Mouse (Mus musculus): Measurements from ENCODE around the gene Oas1e. TPM values are rescaled to one million over a fixed set of nuclear protein-coding genes. Genes with fewer than 3 reads are reported as not detected.
"Not testable (repeated sequence)": the region's sequence is repeated elsewhere in the genome, so short reads cannot be mapped to it uniquely, and the experiment has no call there.

The Oas1e gene
- polyA plus RNA-seq, 1 experiment from 2014 or later: not detected

GRCm38 (mm10) chr5:120806458-120806857, 11.1 kb upstream of the Oas1e start:
- 86% methylated on average over 1 of the region's 1 CpGs for WGBS
- Histone ChIP-seq H3K4me3 (no peak overlapping the region), H3K36me3 (no peaks in the 10 kb centered on the region), H3K4me2 (no peak overlapping the region), H3K27me3 (no peaks in the 10 kb centered on the region), H3K9me3 (no peaks in the 10 kb centered on the region), H3K4me1 (0 out of 2 replicates have a peak, but pooled peaks cover 1% of the 10 kb centered on the region), H3K9ac (no peak overlapping the region), H3K27ac (no peak overlapping the region)
- no peak for ATAC-seq (ENCODE audit: insufficient number of reproducible peaks, insufficient read depth, low FRiP score, low TSS enrichment, low read depth)

GRCm38 (mm10) chr5:120803596-120803995, 8.3 kb upstream of the Oas1e start:
- no peak for ATAC-seq (ENCODE audit: insufficient number of reproducible peaks, insufficient read depth, low FRiP score, low TSS enrichment, low read depth)
- H3K4me2 ChIP-seq: no peak overlapping the region
- no peak overlapping the region for H3K9ac ChIP-seq
- 66% methylated on average over 2 of the region's 2 CpGs for WGBS
- H3K27ac ChIP-seq: peak overlapping the region; percentile 62; the same call in 1 of the 2 replicates
- no peaks in the 10 kb centered on the region for H3K27me3 ChIP-seq
- H3K9me3 ChIP-seq: no peaks in the 10 kb centered on the region
- H3K4me3 ChIP-seq: no peak overlapping the region
- no peaks in the 10 kb centered on the region for H3K4me1 ChIP-seq
- H3K36me3 ChIP-seq: no peaks in the 10 kb centered on the region

GRCm38 (mm10) chr5:120798943-120799342, 3.6 kb upstream of the Oas1e start:
- H3K36me3 ChIP-seq; H3K4me2 ChIP-seq; H3K4me3 ChIP-seq; H3K9me3 ChIP-seq; H3K4me1 ChIP-seq; H3K27ac ChIP-seq; H3K27me3 ChIP-seq; ATAC-seq (ENCODE audit: insufficient number of reproducible peaks, insufficient read depth, low FRiP score, low TSS enrichment, low read depth); H3K9ac ChIP-seq: not testable (repeated sequence)
- 39% methylated on average over 1 of the region's 2 CpGs for WGBS

- not testable (repeated sequence) for H3K9me3 ChIP-seq; H3K36me3 ChIP-seq; H3K27me3 ChIP-seq; H3K4me1 ChIP-seq; H3K27ac ChIP-seq; H3K4me2 ChIP-seq; ATAC-seq (ENCODE audit: insufficient number of reproducible peaks, insufficient read depth, low FRiP score, low TSS enrichment, low read depth); H3K4me3 ChIP-seq; H3K9ac ChIP-seq
- 74% methylated on average over 5 of the region's 5 CpGs for WGBS
Observed at GRCm38 (mm10) chr5:120798147-120798546, 2.8 kb upstream of the Oas1e start.

- H3K4me3 ChIP-seq: no peak overlapping the region
- no peaks in the 10 kb centered on the region for H3K9me3 ChIP-seq
- H3K9ac ChIP-seq: no peak overlapping the region
- H3K27me3 ChIP-seq: peaks cover 15% of the 10 kb centered on the region; the same call in 1 of the 2 replicates
- no peaks in the 10 kb centered on the region for H3K36me3 ChIP-seq
- WGBS: 32% methylated on average over 2 of the region's 2 CpGs
- no peaks in the 10 kb centered on the region for H3K4me1 ChIP-seq
- ATAC-seq (ENCODE audit: insufficient number of reproducible peaks, insufficient read depth, low FRiP score, low TSS enrichment, low read depth): no peak
- H3K27ac ChIP-seq: no peak overlapping the region
- H3K4me2 ChIP-seq: no peak overlapping the region
Observed at GRCm38 (mm10) chr5:120793043-120793442, 2.3 kb downstream of the Oas1e start.

- Histone ChIP-seq H3K4me2 (no peak overlapping the region), H3K9ac (no peak overlapping the region), H3K4me1 (no peaks in the 10 kb centered on the region), H3K36me3 (no peaks in the 10 kb centered on the region), H3K4me3 (no peak overlapping the region), H3K27ac (no peak overlapping the region), H3K27me3 (peaks cover 15% of the 10 kb centered on the region; the same call in 1 of the 2 replicates), H3K9me3 (no peaks in the 10 kb centered on the region)
- ATAC-seq (ENCODE audit: insufficient number of reproducible peaks, insufficient read depth, low FRiP score, low TSS enrichment, low read depth): no peak
- 68% methylated on average over 3 of the region's 3 CpGs for WGBS
Observed at GRCm38 (mm10) chr5:120787042-120787441, 8.3 kb downstream of the Oas1e start.

- Histone ChIP-seq H3K9me3 (no peaks in the 10 kb centered on the region), H3K4me2 (no peak overlapping the region), H3K36me3 (no peaks in the 10 kb centered on the region), H3K9ac (no peak overlapping the region), H3K4me1 (0 out of 2 replicates have a peak, but pooled peaks cover 3% of the 10 kb centered on the region), H3K27me3 (no peaks in the 10 kb centered on the region), H3K27ac (no peak overlapping the region), H3K4me3 (no peak overlapping the region)
- WGBS: 56% methylated on average over 2 of the region's 2 CpGs
- ATAC-seq (ENCODE audit: insufficient number of reproducible peaks, insufficient read depth, low FRiP score, low TSS enrichment, low read depth): no peak
Observed at GRCm38 (mm10) chr5:120782446-120782845, 12.9 kb downstream of the Oas1e start.

GRCm38 (mm10) chr5:120781646-120782045, 13.7 kb downstream of the Oas1e start:
- no peak overlapping the region for H3K4me3 ChIP-seq
- no peak overlapping the region for H3K27ac ChIP-seq
- no peaks in the 10 kb centered on the region for H3K9me3 ChIP-seq
- H3K27me3 ChIP-seq: no peaks in the 10 kb centered on the region
- no peak overlapping the region for H3K4me2 ChIP-seq
- H3K9ac ChIP-seq: no peak overlapping the region
- 0 out of 2 replicates have a peak, but pooled peaks cover 3% of the 10 kb centered on the region for H3K4me1 ChIP-seq
- no peaks in the 10 kb centered on the region for H3K36me3 ChIP-seq
- 93% methylated on average over 1 of the region's 1 CpGs for WGBS
- ATAC-seq (ENCODE audit: insufficient number of reproducible peaks, insufficient read depth, low FRiP score, low TSS enrichment, low read depth): no peak

GRCm38 (mm10) chr5:120779922-120780321, 15.4 kb downstream of the Oas1e start:
- Histone ChIP-seq H3K27me3 (no peaks in the 10 kb centered on the region), H3K27ac (no peak overlapping the region), H3K4me3 (no peak overlapping the region), H3K9ac (no peak overlapping the region), H3K4me1 (peaks cover 8% of the 10 kb centered on the region), H3K36me3 (no peaks in the 10 kb centered on the region), H3K4me2 (no peak overlapping the region), H3K9me3 (no peaks in the 10 kb centered on the region)
- ATAC-seq (ENCODE audit: insufficient number of reproducible peaks, insufficient read depth, low FRiP score, low TSS enrichment, low read depth): no peak
- 43% methylated on average over 3 of the region's 3 CpGs for WGBS

GRCm38 (mm10) chr5:120778941-120779340, 16.4 kb downstream of the Oas1e start:
- peaks cover 8% of the 10 kb centered on the region for H3K4me1 ChIP-seq
- no peaks in the 10 kb centered on the region for H3K27me3 ChIP-seq

GRCm38 (mm10) chr5:120777478-120777877, 17.9 kb downstream of the Oas1e start, which contains the start of gene Oas3:
Gene Oas3 (minus strand): TSS chr5:120777661.
- H3K4me1 ChIP-seq: peaks cover 8% of the 10 kb centered on the region
- no peaks in the 10 kb centered on the region for H3K27me3 ChIP-seq
- WGBS: 79% methylated on average over 9 of the region's 9 CpGs
- no peak within 1 kb of the TSS for H3K27ac ChIP-seq
- no peaks in the 10 kb centered on the region for H3K9me3 ChIP-seq
- H3K9ac ChIP-seq: no peak within 1 kb of the TSS
- no peak within 1 kb of the TSS for H3K4me2 ChIP-seq
- no peaks in the 10 kb centered on the region for H3K36me3 ChIP-seq
- ATAC-seq (ENCODE audit: insufficient number of reproducible peaks, insufficient read depth, low FRiP score, low TSS enrichment, low read depth): no peak
- H3K4me3 ChIP-seq: no peak within 1 kb of the TSS

More at GRCm38 (mm10) chr5:120778941-120779340, 16.4 kb downstream of the Oas1e start:
- WGBS: 67% methylated on average over 2 of the region's 2 CpGs
- Histone ChIP-seq H3K4me3 (no peak overlapping the region), H3K36me3 (no peaks in the 10 kb centered on the region), H3K9me3 (no peaks in the 10 kb centered on the region), H3K4me2 (no peak overlapping the region), H3K9ac (no peak overlapping the region), H3K27ac (no peak overlapping the region)
- ATAC-seq (ENCODE audit: insufficient number of reproducible peaks, insufficient read depth, low FRiP score, low TSS enrichment, low read depth): no peak

- ATAC-seq (ENCODE audit: insufficient number of reproducible peaks, insufficient read depth, low FRiP score, low TSS enrichment, low read depth): no peak
- Histone ChIP-seq H3K36me3 (no peaks in the 10 kb centered on the region), H3K4me2 (no peak overlapping the region), H3K4me1 (peaks cover 8% of the 10 kb centered on the region), H3K9me3 (no peaks in the 10 kb centered on the region), H3K27ac (no peak overlapping the region), H3K27me3 (no peaks in the 10 kb centered on the region), H3K9ac (no peak overlapping the region), H3K4me3 (no peak overlapping the region)
- 79% methylated on average over 5 of the region's 5 CpGs for WGBS
Observed at GRCm38 (mm10) chr5:120776801-120777200, 18.5 kb downstream of the Oas1e start.
